Mouse (Mus musculus) G1E (cell line): ENCODE measurements around the gene Trpt1.

ENCODE experiments used
- CTCF ChIP-seq: IDR thresholded peaks from 2 replicates; pipeline ENCODE4 v1.5.1; 2012; ENCODE audit warnings: low read depth, low read length, inconsistent platforms, mixed read lengths
- TAL1 ChIP-seq: conservative IDR thresholded peaks from 2 replicates; pipeline ENCODE4 v1.6.1; 2012; ENCODE audit warnings: low read depth, low read length, inconsistent platforms, mixed read lengths

GRCm38 (mm10) chr19:6955424-6955823 is 40.5 kb upstream of the Trpt1 start:
- TF ChIP-seq CTCF (no peak), TAL1 (no peak)
